Mouse (Mus musculus) embryonic facial prominence, embryonic 12.5 days (tissue): ENCODE measurements around the gene Smn1. TPM values are rescaled to one million over a fixed set of nuclear protein-coding genes. Genes with fewer than 3 reads are reported as not detected.
"Not testable (repeated sequence)": the region's sequence is repeated elsewhere in the genome, so short reads cannot be mapped to it uniquely, and the experiment has no call there.

Source experiments
- ATAC-seq: fragments of 200-750 bp; cut with Nextera tagmentation; 2 replicates; pipeline ENCODE4 v1.8.0; 2017; ENCODE audit not compliant: insufficient number of reproducible peaks, insufficient read depth, low FRiP score, low TSS enrichment
- H3K27ac ChIP-seq: fragments of 300-500 bp; sonication (generic); 2 replicates; pipeline ENCODE4 v1.5.1; 2016; ENCODE audit warnings: mild to moderate bottlenecking
- H3K27me3 ChIP-seq: fragments of 300-500 bp; sonication (generic); 2 replicates; pipeline ENCODE4 v1.6.1; 2016; ENCODE audit warnings: mild to moderate bottlenecking, moderate library complexity
- H3K36me3 ChIP-seq: fragments of 300-500 bp; sonication (generic); 2 replicates; pipeline ENCODE4 v1.6.1; 2016; ENCODE audit warnings: mild to moderate bottlenecking
- H3K4me1 ChIP-seq: fragments of 300-500 bp; sonication (generic); 2 replicates; pipeline ENCODE4 v1.6.1; 2016
- H3K4me2 ChIP-seq: fragments of 300-500 bp; sonication (generic); replicated peaks from 2 replicates; pipeline ENCODE4 v1.6.1; 2016; ENCODE audit warnings: mild to moderate bottlenecking, moderate library complexity
- H3K4me3 ChIP-seq: fragments of 300-500 bp; sonication (generic); 2 replicates; pipeline ENCODE4 v1.5.1; 2016; ENCODE audit warnings: mild to moderate bottlenecking
- H3K9ac ChIP-seq: fragments of 300-500 bp; sonication (generic); 2 replicates; pipeline ENCODE4 v1.6.1; 2016; ENCODE audit warnings: mild to moderate bottlenecking, moderate library complexity
- H3K9me3 ChIP-seq: fragments of 300-500 bp; sonication (generic); 2 replicates; pipeline ENCODE4 v1.6.1; 2016; ENCODE audit warnings: mild to moderate bottlenecking, moderate library complexity
- WGBS: fragments of 180-500 bp; shearing (Covaris S2); methylation state at CpG from one replicate; pipeline ENCODE4 v1.1.7; 2016; 5-methylcytosine and 5-hydroxymethylcytosine counted together
- polyA plus RNA-seq: library from polyadenylated mRNA; unstranded; fragments of >200 nt; fragmentation: Nextera tagmentation; extraction: Ambion mirVana; gene quantifications from 2 replicates; pipeline ENCODE4 v1.2.1, GENCODE M21; 2016

Gene Smn1
- polyA plus RNA-seq, 1 experiment from 2014 or later, result 57.7 TPM

GRCm38 (mm10) chr13:100156624-100157023, 32.0 kb downstream of the Smn1 start:
- H3K4me1 ChIP-seq, result no peaks in the 10 kb centered on the region
- no peak overlapping the region for H3K9ac ChIP-seq
- no peak overlapping the region for H3K4me3 ChIP-seq
- H3K27ac ChIP-seq, result no peak overlapping the region
- H3K9me3 ChIP-seq, result no peaks in the 10 kb centered on the region
- 89% methylated on average over 3 of the region's 3 CpGs for WGBS
- ATAC-seq, result no peak
- no peaks in the 10 kb centered on the region for H3K27me3 ChIP-seq
- H3K4me2 ChIP-seq, result no peak overlapping the region
- no peaks in the 10 kb centered on the region for H3K36me3 ChIP-seq

DNA sequence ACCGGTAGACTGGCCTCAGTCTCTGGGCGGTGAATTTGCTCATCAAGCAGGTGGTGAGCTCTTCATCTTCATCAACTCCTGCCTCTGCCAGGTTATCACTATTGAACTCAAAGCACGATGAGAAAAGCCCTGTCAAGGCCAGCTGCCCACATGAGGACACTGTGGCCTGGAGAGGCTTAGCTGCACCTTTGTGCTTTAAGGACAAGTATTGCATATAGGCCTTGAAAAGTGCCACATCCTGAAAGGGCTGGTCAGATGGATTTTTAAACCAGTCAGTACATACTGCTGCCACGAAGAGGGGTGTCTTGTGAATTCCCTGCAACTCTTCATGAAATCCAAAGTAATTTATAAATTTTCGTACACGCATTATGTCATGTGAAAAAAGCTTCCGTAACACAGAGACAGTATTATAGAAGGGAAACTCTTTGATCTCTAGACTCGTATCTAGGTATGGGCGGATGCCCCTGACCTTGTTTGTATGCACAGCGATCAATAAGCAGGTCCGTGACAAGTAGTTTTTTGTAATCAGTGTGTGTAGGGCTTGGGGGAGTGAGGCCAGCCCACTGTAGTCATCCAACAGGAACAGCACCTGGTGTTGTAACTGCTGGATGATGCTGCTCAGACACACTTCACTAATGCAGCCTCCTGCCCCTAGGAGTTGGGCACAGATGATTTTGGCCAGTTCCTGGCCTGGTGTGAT, 36.7 kb downstream of the Smn1 start:
- H3K4me2 ChIP-seq, H3K36me3 ChIP-seq, H3K4me3 ChIP-seq, H3K27me3 ChIP-seq, H3K9ac ChIP-seq, H3K27ac ChIP-seq, H3K9me3 ChIP-seq, H3K4me1 ChIP-seq, ATAC-seq: not testable (repeated sequence)
- WGBS, result 85% methylated on average over 11 of the region's 11 CpGs

DNA sequence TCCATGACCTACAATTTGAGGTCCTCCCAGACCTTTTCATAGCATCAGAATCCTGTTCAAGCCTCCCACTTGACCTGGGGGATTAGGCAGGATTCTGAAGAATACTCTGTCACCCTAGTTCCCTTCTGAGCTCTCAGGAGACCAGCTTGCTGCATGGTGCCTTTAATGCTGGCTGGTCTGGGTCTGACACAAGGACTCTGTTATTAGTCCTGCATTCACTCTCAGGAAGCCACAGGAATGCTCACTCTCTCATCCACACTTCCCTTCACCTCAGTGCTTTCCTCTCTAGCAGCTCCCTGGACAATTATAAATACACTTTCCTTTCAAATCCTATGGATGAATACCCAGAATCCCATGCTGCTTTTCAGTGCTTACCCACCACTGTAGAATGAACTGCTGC, 37.8 kb downstream of the Smn1 start:
- not testable (repeated sequence) for H3K9me3 ChIP-seq, H3K36me3 ChIP-seq, H3K4me2 ChIP-seq, H3K4me3 ChIP-seq, H3K27ac ChIP-seq, ATAC-seq, H3K9ac ChIP-seq, H3K4me1 ChIP-seq, H3K27me3 ChIP-seq

DNA sequence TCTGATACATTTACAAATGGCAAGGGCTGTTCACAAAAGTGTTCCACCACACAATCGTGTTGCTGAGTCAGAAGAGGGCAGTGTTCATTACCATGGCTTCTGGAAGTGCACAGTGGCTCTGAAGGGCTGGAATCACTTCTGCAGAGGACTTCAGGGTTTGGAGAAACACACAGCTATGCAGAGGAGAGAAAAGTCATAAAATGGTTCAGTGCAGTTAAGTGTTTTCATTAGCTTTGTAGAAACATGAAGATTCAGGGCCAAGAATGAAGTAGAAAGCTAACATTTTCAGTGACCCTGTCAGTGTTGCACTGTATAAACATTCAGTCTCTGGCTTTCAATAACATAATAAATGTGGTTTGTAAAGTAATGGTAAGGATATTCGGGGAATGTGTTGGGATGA, 41.7 kb downstream of the Smn1 start:
- not testable (repeated sequence) for H3K4me2 ChIP-seq, H3K27me3 ChIP-seq, H3K4me1 ChIP-seq, H3K36me3 ChIP-seq, H3K9me3 ChIP-seq, ATAC-seq, H3K27ac ChIP-seq, H3K4me3 ChIP-seq, H3K9ac ChIP-seq
- 62% methylated on average over 2 of the region's 2 CpGs for WGBS

- not testable (repeated sequence) for H3K27me3 ChIP-seq, H3K4me2 ChIP-seq, H3K4me3 ChIP-seq, ATAC-seq, H3K27ac ChIP-seq, H3K9ac ChIP-seq, H3K36me3 ChIP-seq, H3K9me3 ChIP-seq, H3K4me1 ChIP-seq
- 87% methylated on average over 4 of the region's 5 CpGs for WGBS
These were observed 49.7 kb downstream of the Smn1 start for GRCm38 (mm10) chr13:100174360-100174759.

DNA sequence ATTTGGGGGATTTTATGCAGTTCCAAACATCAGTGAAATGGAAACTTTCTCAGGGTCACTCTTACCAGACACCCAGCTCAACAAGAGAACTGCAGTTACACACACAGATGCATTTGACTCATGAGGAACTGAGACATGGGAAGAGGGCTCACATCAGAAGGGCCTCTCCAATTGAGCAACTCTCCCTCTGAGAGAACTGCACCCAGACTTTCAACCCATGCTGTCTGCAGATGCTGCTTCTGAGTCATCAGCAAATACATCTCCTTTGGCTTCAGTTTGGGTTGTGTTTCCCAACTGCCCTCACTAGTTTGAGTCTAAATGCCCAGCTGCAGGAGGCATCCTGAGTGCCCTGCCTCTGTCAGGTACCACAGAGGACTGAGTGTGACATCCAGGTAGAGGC, 58.5 kb downstream of the Smn1 start:
- not testable (repeated sequence) for ATAC-seq, H3K9me3 ChIP-seq, H3K36me3 ChIP-seq, H3K27me3 ChIP-seq, H3K4me3 ChIP-seq, H3K9ac ChIP-seq, H3K4me2 ChIP-seq, H3K27ac ChIP-seq, H3K4me1 ChIP-seq

Other genes starting within 250 kb of the Smn1 start
- gene Cartpt, start 223.8 kb upstream of the Smn1 start, polyA plus RNA-seq, result 3.9 and 4.0 TPM in 2 replicates
- 49.2 and 55.1 TPM in 2 replicates for gene Mccc2, start 109.2 kb upstream of the Smn1 start, polyA plus RNA-seq
- gene Bdp1, start 20.8 kb upstream of the Smn1 start, polyA plus RNA-seq, result 33.6 and 35.6 TPM in 2 replicates
- 247 and 257 TPM in 2 replicates for gene Serf1, start 16.8 kb upstream of the Smn1 start, polyA plus RNA-seq
- gene Naip2, start 77.2 kb downstream of the Smn1 start, polyA plus RNA-seq, result 0.13 and 0.18 TPM in 2 replicates
- 0.05 and 0.06 TPM in 2 replicates for gene Naip5, start 121.5 kb downstream of the Smn1 start, polyA plus RNA-seq
- 0.05 and 0.10 TPM in 2 replicates for gene Naip6, start 192.8 kb downstream of the Smn1 start, polyA plus RNA-seq